Mouse (Mus musculus) neural tube, embryonic 12.5 days (tissue): ENCODE measurements around the gene Rpl14. TPM values are rescaled to one million over a fixed set of nuclear protein-coding genes. Genes with fewer than 3 reads are reported as not detected.

ENCODE experiments used
- ATAC-seq: fragments of 200-750 bp; cut with Nextera tagmentation; 2 replicates; pipeline ENCODE4 v1.8.0; 2017; ENCODE audit warnings: low read depth, mild to moderate bottlenecking, moderate TSS enrichment, moderate library complexity; ENCODE audit not compliant: low FRiP score
- H3K27ac ChIP-seq: fragments of 300-500 bp; sonication (generic); 2 replicates; pipeline ENCODE4 v1.5.1; 2016
- H3K27me3 ChIP-seq: fragments of 300-500 bp; sonication (generic); replicated peaks from 2 replicates; pipeline ENCODE4 v1.6.1; 2016; ENCODE audit warnings: mild to moderate bottlenecking
- H3K36me3 ChIP-seq: fragments of 300-500 bp; sonication (generic); 2 replicates; pipeline ENCODE4 v1.6.1; 2016; ENCODE audit warnings: mild to moderate bottlenecking
- H3K4me1 ChIP-seq: fragments of 300-500 bp; sonication (generic); 2 replicates; pipeline ENCODE4 v1.6.1; 2016
- H3K4me2 ChIP-seq: fragments of 300-500 bp; sonication (generic); replicated peaks from 2 replicates; pipeline ENCODE4 v1.6.1; 2016; ENCODE audit warnings: mild to moderate bottlenecking
- H3K4me3 ChIP-seq: fragments of 300-500 bp; sonication (generic); 2 replicates; pipeline ENCODE4 v1.5.1; 2016
- H3K9ac ChIP-seq: fragments of 300-500 bp; sonication (generic); 2 replicates; pipeline ENCODE4 v1.6.1; 2016; ENCODE audit warnings: mild to moderate bottlenecking
- H3K9me3 ChIP-seq: fragments of 300-500 bp; sonication (generic); 2 replicates; pipeline ENCODE4 v1.6.1; 2016; ENCODE audit warnings: mild to moderate bottlenecking
- WGBS: fragments of 180-500 bp; shearing (Covaris S2); methylation state at CpG from one replicate; pipeline ENCODE4 v1.1.7; 2016; 5-methylcytosine and 5-hydroxymethylcytosine counted together
- polyA plus RNA-seq: library from polyadenylated mRNA; unstranded; fragments of >200 nt; fragmentation: Nextera tagmentation; extraction: Ambion mirVana; gene quantifications from 2 replicates; pipeline ENCODE4 v1.2.1, GENCODE M21; 2016

The Rpl14 gene
- polyA plus RNA-seq, 1 experiment from 2014 or later, result 558 TPM

- H3K4me3 ChIP-seq, result no peak overlapping the region
- no peak overlapping the region for H3K9ac ChIP-seq
- no peak for ATAC-seq
- H3K4me2 ChIP-seq, result no peak overlapping the region
- H3K36me3 ChIP-seq, result no peaks in the 10 kb centered on the region
- WGBS, result 96% methylated on average over 9 of the region's 9 CpGs
- H3K27me3 ChIP-seq, result no peaks in the 10 kb centered on the region; the same call in 1 of the 2 replicates
- no peaks in the 10 kb centered on the region for H3K9me3 ChIP-seq
- peaks cover 10% of the 10 kb centered on the region; the same call in 1 of the 2 replicates for H3K4me1 ChIP-seq
- no peak overlapping the region for H3K27ac ChIP-seq
These were observed 24.8 kb upstream of the Rpl14 start for GRCm38 (mm10) chr9:120546482-120546881.

GRCm38 (mm10) chr9:120547026-120547668, 24.1 kb upstream of the Rpl14 start:
- H3K4me3 ChIP-seq, result no peak overlapping the region
- no peaks in the 10 kb centered on the region for H3K9me3 ChIP-seq
- H3K36me3 ChIP-seq, result no peaks in the 10 kb centered on the region
- H3K9ac ChIP-seq, result no peak overlapping the region
- peaks cover 8% of the 10 kb centered on the region; the same call in 1 of the 2 replicates for H3K4me1 ChIP-seq
- 18% methylated on average over 16 of the region's 16 CpGs for WGBS
- H3K4me2 ChIP-seq, result peak overlapping the region; percentile 40
- no peak overlapping the region for H3K27ac ChIP-seq
- H3K27me3 ChIP-seq, result no peaks in the 10 kb centered on the region; the same call in 1 of the 2 replicates
- ATAC-seq, result no peak

- no peaks in the 10 kb centered on the region for H3K9me3 ChIP-seq
- H3K27me3 ChIP-seq, result no peaks in the 10 kb centered on the region
- no peak overlapping the region for H3K9ac ChIP-seq
- no peak overlapping the region for H3K4me2 ChIP-seq
- H3K36me3 ChIP-seq, result no peaks in the 10 kb centered on the region
- H3K4me1 ChIP-seq, result peaks cover 6% of the 10 kb centered on the region; the same call in 1 of the 2 replicates
- H3K4me3 ChIP-seq, result no peak overlapping the region
- H3K27ac ChIP-seq, result no peak overlapping the region
- WGBS, result 94% methylated on average over 9 of the region's 9 CpGs
- ATAC-seq, result no peak
These were observed 20.5 kb upstream of the Rpl14 start for GRCm38 (mm10) chr9:120550778-120551177.

- Histone ChIP-seq H3K4me1 (no peaks in the 10 kb centered on the region), H3K27me3 (no peaks in the 10 kb centered on the region), H3K27ac (no peak overlapping the region), H3K4me2 (no peak overlapping the region), H3K9ac (no peak overlapping the region), H3K9me3 (no peaks in the 10 kb centered on the region), H3K4me3 (no peak overlapping the region), H3K36me3 (no peaks in the 10 kb centered on the region)
- ATAC-seq, result no peak
- 91% methylated on average over 3 of the region's 3 CpGs for WGBS
These were observed 7.7 kb upstream of the Rpl14 start for GRCm38 (mm10) chr9:120563590-120563989.

GRCm38 (mm10) chr9:120564247-120564646, 7.0 kb upstream of the Rpl14 start:
- H3K4me1 ChIP-seq, result no peaks in the 10 kb centered on the region

GRCm38 (mm10) chr9:120566384-120566783, 4.9 kb upstream of the Rpl14 start:
- no peaks in the 10 kb centered on the region for H3K27me3 ChIP-seq
- no peaks in the 10 kb centered on the region for H3K36me3 ChIP-seq
- no peak overlapping the region for H3K9ac ChIP-seq
- H3K27ac ChIP-seq, result no peak overlapping the region
- no peak overlapping the region for H3K4me3 ChIP-seq
- 80% methylated on average over 5 of the region's 5 CpGs for WGBS
- ATAC-seq, result no peak
- H3K4me2 ChIP-seq, result no peak overlapping the region
- 0 out of 2 replicates have a peak, but pooled peaks cover 7% of the 10 kb centered on the region for H3K4me1 ChIP-seq
- no peaks in the 10 kb centered on the region for H3K9me3 ChIP-seq

More at GRCm38 (mm10) chr9:120564247-120564646, 7.0 kb upstream of the Rpl14 start:
- Histone ChIP-seq H3K9me3 (no peaks in the 10 kb centered on the region), H3K4me3 (no peak overlapping the region), H3K9ac (no peak overlapping the region), H3K27ac (no peak overlapping the region), H3K36me3 (no peaks in the 10 kb centered on the region), H3K4me2 (no peak overlapping the region), H3K27me3 (no peaks in the 10 kb centered on the region)
- no peak for ATAC-seq
- 89% methylated on average over 2 of the region's 2 CpGs for WGBS

- peaks cover 16% of the 10 kb centered on the region for H3K36me3 ChIP-seq
- H3K9ac ChIP-seq, result no peak overlapping the region
- H3K27ac ChIP-seq, result no peak overlapping the region
- no peak overlapping the region for H3K4me3 ChIP-seq
- H3K9me3 ChIP-seq, result no peaks in the 10 kb centered on the region
- H3K4me1 ChIP-seq, result peaks cover 18% of the 10 kb centered on the region
- no peak for ATAC-seq
- WGBS, result 79% methylated on average over 2 of the region's 2 CpGs
- H3K27me3 ChIP-seq, result no peaks in the 10 kb centered on the region
- no peak overlapping the region for H3K4me2 ChIP-seq
These were observed 2.3 kb upstream of the Rpl14 start for GRCm38 (mm10) chr9:120568917-120569316.

GRCm38 (mm10) chr9:120569721-120570333, 1.4 kb upstream of the Rpl14 start:
- H3K4me2 ChIP-seq, result no peak overlapping the region

GRCm38 (mm10) chr9:120570334-120570725, 914 bp upstream of the Rpl14 start:
- no peak for ATAC-seq
- H3K9me3 ChIP-seq, result no peaks in the 10 kb centered on the region
- no peak overlapping the region for H3K27ac ChIP-seq
- H3K27me3 ChIP-seq, result no peaks in the 10 kb centered on the region
- H3K9ac ChIP-seq, result no peak overlapping the region
- peak overlapping the region; percentile 91; the same call in 1 of the 2 replicates for H3K4me3 ChIP-seq
- H3K36me3 ChIP-seq, result peaks cover 30% of the 10 kb centered on the region
- H3K4me1 ChIP-seq, result peaks cover 18% of the 10 kb centered on the region
- WGBS, result 56% methylated on average over 2 of the region's 2 CpGs
- peak overlapping the region; percentile 75 for H3K4me2 ChIP-seq

More at GRCm38 (mm10) chr9:120569721-120570333, 1.4 kb upstream of the Rpl14 start:
- H3K36me3 ChIP-seq, result peaks cover 25% of the 10 kb centered on the region
- H3K27me3 ChIP-seq, result no peaks in the 10 kb centered on the region
- no peak overlapping the region for H3K4me3 ChIP-seq
- H3K27ac ChIP-seq, result no peak overlapping the region
- WGBS, result 55% methylated on average over 13 of the region's 13 CpGs
- no peak overlapping the region for H3K9ac ChIP-seq
- peaks cover 18% of the 10 kb centered on the region for H3K4me1 ChIP-seq
- H3K9me3 ChIP-seq, result no peaks in the 10 kb centered on the region
- no peak for ATAC-seq

- H3K4me2 ChIP-seq, result peak overlapping the region; percentile 75
- H3K9me3 ChIP-seq, result no peaks in the 10 kb centered on the region
- H3K27ac ChIP-seq, result 0 out of 2 replicates have a peak overlapping the region, but pooled peaks have one; percentile 37
- H3K36me3 ChIP-seq, result peaks cover 40% of the 10 kb centered on the region
- peak overlapping the region; percentile 91 for H3K4me3 ChIP-seq
- ATAC-seq, result peak; percentile 78
- H3K9ac ChIP-seq, result peak overlapping the region; percentile 93
- H3K27me3 ChIP-seq, result no peaks in the 10 kb centered on the region
- WGBS, result 1% methylated on average over 53 of the region's 53 CpGs
- H3K4me1 ChIP-seq, result peaks cover 24% of the 10 kb centered on the region
These were observed 545 bp downstream of the Rpl14 start for GRCm38 (mm10) chr9:120571593-120572385.

GRCm38 (mm10) chr9:120575748-120576661, 4.8 kb downstream of the Rpl14 start:
- no peaks in the 10 kb centered on the region for H3K27me3 ChIP-seq
- ATAC-seq, result no peak
- 61% methylated on average over 6 of the region's 6 CpGs for WGBS
- peaks cover 26% of the 10 kb centered on the region for H3K4me1 ChIP-seq
- peak overlapping the region; percentile 91 for H3K4me2 ChIP-seq
- H3K27ac ChIP-seq, result no peak overlapping the region
- H3K36me3 ChIP-seq, result peaks cover 40% of the 10 kb centered on the region
- H3K4me3 ChIP-seq, result no peak overlapping the region
- H3K9me3 ChIP-seq, result no peaks in the 10 kb centered on the region
- no peak overlapping the region for H3K9ac ChIP-seq
